Mouse (Mus musculus) cortical plate, adult 2 months (tissue): ENCODE measurements at regions not wholly inside any gene's neighbourhood (a gene's known extent, or its start where the extent isn't known, plus 50 kb on each side); places are given as distances from the start of the nearest gene placed in this dataset.

ENCODE experiments used
- CTCF ChIP-seq: fragments of 200-500 bp; IDR thresholded peaks from 2 replicates; pipeline ENCODE4 v1.5.1; 2011; ENCODE audit warnings: mild to moderate bottlenecking, control low read depth, low read length; ENCODE audit not compliant: insufficient read depth; ENCODE audit errors: extremely low read depth
- POLR2A ChIP-seq: fragments of 200-500 bp; IDR thresholded peaks from 2 replicates; pipeline ENCODE4 v1.6.1; 2011; ENCODE audit warnings: mild to moderate bottlenecking, low read length, control low read depth; ENCODE audit not compliant: insufficient read depth; ENCODE audit errors: extremely low read depth

DNA sequence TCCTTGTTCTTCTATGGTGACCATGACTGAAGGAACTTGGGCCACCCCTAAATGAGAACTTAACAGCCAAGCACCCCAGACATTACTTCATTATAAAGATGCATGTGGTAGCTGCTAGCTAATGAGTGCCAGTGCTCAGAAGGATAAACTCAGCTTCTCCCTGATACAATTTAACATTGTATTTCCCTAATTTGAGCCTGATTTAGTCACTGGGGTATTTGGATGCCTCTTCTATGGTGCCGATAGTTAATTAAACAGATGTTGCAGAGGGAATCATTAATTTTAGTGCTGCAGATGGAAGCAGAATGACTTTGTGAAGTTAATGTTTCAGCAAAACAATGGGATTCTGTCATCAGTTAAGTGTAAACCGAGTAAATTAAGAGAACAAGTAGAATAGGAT, 1034.8 kb downstream of the Tlr4 start:
- TF ChIP-seq POLR2A = no peak
- no peak for TF ChIP-seq CTCF
